Mouse (Mus musculus): ENCODE measurements around the gene Taf1d. TPM values are rescaled to one million over a fixed set of nuclear protein-coding genes. Genes with fewer than 3 reads are reported as not detected.
A peak's percentile ranks its signal among the peaks of the same experiment; 100 is the strongest.
"Not testable (repeated sequence)": the region's sequence is repeated elsewhere in the genome, so short reads cannot be mapped to it uniquely, and the experiment has no call there.

Taf1d gene
- polyA plus RNA-seq, 2 experiments: 29.6 to 57.4 TPM

DNA sequence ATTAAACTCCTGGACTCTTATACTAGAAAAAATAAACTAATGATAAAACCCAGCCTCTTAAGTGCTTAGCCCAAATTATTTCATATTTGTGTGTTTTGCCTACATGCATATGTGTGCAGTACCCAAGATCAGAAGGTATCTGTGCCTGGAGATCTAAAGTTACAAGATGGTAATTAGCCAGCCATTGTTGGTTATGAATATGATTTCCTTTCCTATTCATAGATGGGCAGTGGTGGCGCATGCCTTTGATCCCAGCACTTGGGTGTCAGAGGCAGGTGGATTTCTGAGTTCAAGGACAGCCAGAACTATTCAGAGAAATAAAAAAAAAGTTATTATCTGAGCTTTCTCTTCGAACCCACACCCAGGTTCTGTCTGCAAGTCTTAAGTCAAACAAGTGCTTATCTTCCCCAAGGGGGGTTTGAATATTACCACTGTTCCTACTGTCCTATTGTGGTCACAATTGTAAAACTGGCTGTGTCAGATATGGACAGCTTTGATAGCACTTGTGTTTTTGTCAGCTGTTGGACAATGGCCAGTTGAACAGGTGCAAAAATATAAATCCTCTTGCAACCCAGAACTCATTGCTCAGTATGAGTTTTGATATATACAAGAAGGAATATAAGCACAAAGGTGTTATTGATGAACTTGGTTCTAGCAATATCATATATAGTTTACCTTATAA, 6.2 kb downstream of the Taf1d start:
- ATAC-seq (ENCODE audit: insufficient read depth): peak; percentile 22; the same call in 1 of the 2 replicates
- Histone ChIP-seq H3K9me3 (ENCODE audit: control insufficient read depth, low read length) (no peaks in the 10 kb centered on the region), H3K27me3 (ENCODE audit: control insufficient read depth, insufficient read depth, low read length) (no peaks in the 10 kb centered on the region), H3K27ac (no peak overlapping the region), H3K4me3 (ENCODE audit: insufficient read depth in 1 of 2, low read depth in 2 of 2, low read length in 2 of 2) (no peak overlapping the region), H3K4me1 (replicated peaks; ENCODE audit: control insufficient read depth in 2 of 2, insufficient read depth in 2 of 2, low read length in 1 of 2) (peaks cover 5 to 11% of the 10 kb centered on the region in 2 experiments), H3K4me2 (ENCODE audit: low read depth) (no peak overlapping the region), H3K36me3 (replicated peaks; ENCODE audit: control insufficient read depth, insufficient read depth, low read depth) (peaks cover 79% of the 10 kb centered on the region), H3K9ac (replicated peaks) (no peak overlapping the region)
- DNase-seq (ENCODE audit: low read depth in 3 of 3, low spot score in 3 of 3): no peak
- WGBS (ENCODE audit: insufficient replicate concordance): 36% methylated on average over 2 of the region's 2 CpGs
- TF ChIP-seq EP300 (IDR thresholded peaks at IDR 0.05; ENCODE audit: low read depth): no peak
- TF ChIP-seq CTCF (IDR thresholded peaks at IDR 0.05; ENCODE audit: low read depth): no peak

DNA sequence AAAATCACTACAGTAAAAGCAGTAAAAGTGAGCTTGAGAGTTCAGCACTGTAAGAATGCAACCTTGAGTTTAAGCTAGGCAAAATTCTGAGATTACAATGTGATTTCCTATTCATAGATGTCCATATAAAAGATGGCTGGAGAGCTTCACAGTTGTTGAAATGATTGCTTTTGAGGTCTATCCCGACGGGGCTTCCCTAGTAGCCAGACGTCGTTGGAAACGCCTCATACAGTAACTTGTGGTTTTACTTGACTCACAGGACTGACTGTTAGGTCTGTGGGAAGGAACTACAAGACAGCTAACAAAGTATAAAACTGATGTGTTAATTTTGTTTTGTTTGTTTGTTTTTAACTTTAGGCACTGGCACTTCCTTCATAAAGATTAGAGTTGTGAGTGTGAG, 7.6 kb downstream of the Taf1d start:
- Histone ChIP-seq H3K4me2 (ENCODE audit: low read depth) (no peak overlapping the region), H3K27me3 (ENCODE audit: control insufficient read depth, insufficient read depth, low read length) (no peaks in the 10 kb centered on the region), H3K4me1 (replicated peaks; ENCODE audit: control insufficient read depth in 2 of 2, insufficient read depth in 2 of 2, low read length in 1 of 2) (peaks cover 3 to 5% of the 10 kb centered on the region in 2 experiments), H3K9ac (replicated peaks) (no peak overlapping the region), H3K36me3 (replicated peaks; ENCODE audit: control insufficient read depth, insufficient read depth, low read depth) (peaks cover 80% of the 10 kb centered on the region), H3K9me3 (ENCODE audit: control insufficient read depth, low read length) (no peaks in the 10 kb centered on the region), H3K4me3 (ENCODE audit: insufficient read depth in 1 of 2, low read depth in 2 of 2, low read length in 2 of 2) (no peak overlapping the region), H3K27ac (no peak overlapping the region)
- no peak for DNase-seq (ENCODE audit: low read depth in 3 of 3, low spot score in 3 of 3)
- ATAC-seq (ENCODE audit: insufficient read depth): no peak
- WGBS (ENCODE audit: insufficient replicate concordance): 68% methylated on average over 5 of the region's 5 CpGs
- no peak for TF ChIP-seq CTCF (IDR thresholded peaks at IDR 0.05; ENCODE audit: low read depth)
- no peak for TF ChIP-seq EP300 (IDR thresholded peaks at IDR 0.05; ENCODE audit: low read depth)

DNA sequence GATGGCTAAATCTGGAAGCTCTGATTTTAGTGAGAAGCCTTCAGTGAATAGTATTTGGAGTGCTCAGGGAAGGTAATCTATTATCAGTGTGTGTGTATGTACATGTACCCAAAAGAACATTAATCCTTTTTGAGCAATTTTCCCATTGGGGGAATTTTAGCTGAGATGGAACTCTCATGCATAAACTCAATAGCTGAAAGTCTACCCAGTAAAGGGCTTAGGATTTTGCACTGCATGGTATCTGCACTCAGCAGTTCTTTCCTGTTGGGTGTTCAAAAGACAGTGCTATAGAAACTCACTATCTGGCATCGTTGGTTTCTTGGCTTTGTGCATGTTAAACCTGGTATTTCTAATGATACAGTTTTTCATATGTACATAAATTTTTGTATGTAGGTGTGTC, 8.6 kb downstream of the Taf1d start:
- Histone ChIP-seq H3K4me1 (replicated peaks; ENCODE audit: control insufficient read depth in 2 of 2, insufficient read depth in 2 of 2, low read length in 1 of 2) (no peaks in the 10 kb centered on the region), H3K36me3 (replicated peaks; ENCODE audit: control insufficient read depth, insufficient read depth, low read depth) (peaks cover 70% of the 10 kb centered on the region), H3K27me3 (ENCODE audit: control insufficient read depth, insufficient read depth, low read length) (no peaks in the 10 kb centered on the region), H3K9me3 (ENCODE audit: control insufficient read depth, low read length) (no peaks in the 10 kb centered on the region), H3K4me3 (ENCODE audit: insufficient read depth in 1 of 2, low read depth in 2 of 2, low read length in 2 of 2) (no peak overlapping the region), H3K27ac (no peak overlapping the region), H3K9ac (replicated peaks) (no peak overlapping the region), H3K4me2 (ENCODE audit: low read depth) (no peak overlapping the region)
- 90% methylated on average over 1 of the region's 1 CpGs for WGBS (ENCODE audit: insufficient replicate concordance)
- DNase-seq (ENCODE audit: low read depth in 3 of 3, low spot score in 3 of 3) (no peak), ATAC-seq (ENCODE audit: insufficient read depth) (no peak)
- TF ChIP-seq CTCF (IDR thresholded peaks at IDR 0.05; ENCODE audit: low read depth) (no peak), EP300 (IDR thresholded peaks at IDR 0.05; ENCODE audit: low read depth) (no peak)

DNA sequence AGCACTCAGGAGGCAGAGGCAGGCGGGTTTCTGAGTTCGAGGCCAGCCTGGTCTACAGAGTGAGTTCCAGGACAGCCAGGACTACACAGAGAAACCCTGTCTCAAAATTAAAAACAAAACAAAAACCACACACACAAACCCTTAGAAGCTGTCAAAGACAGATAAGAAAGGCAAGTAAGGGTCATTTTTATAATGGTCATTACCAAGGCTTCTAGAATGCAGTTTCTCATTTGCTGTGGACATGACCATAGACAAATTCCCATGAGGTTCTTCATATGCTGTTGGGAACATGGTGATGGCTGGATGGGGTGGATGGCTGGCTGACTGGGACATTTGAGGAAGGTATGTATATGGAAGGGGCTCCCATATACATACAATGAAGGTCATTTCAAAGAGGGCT, 10.3 kb downstream of the Taf1d start:
- DNase-seq (ENCODE audit: low read depth in 3 of 3, low spot score in 3 of 3); H3K9ac ChIP-seq (replicated peaks); H3K27ac ChIP-seq; H3K9me3 ChIP-seq (ENCODE audit: control insufficient read depth, low read length); H3K27me3 ChIP-seq (ENCODE audit: control insufficient read depth, insufficient read depth, low read length); H3K4me1 ChIP-seq (replicated peaks; ENCODE audit: control insufficient read depth in 2 of 2, insufficient read depth in 2 of 2, low read length in 1 of 2); H3K4me3 ChIP-seq (ENCODE audit: insufficient read depth in 1 of 2, low read depth in 2 of 2, low read length in 2 of 2); H3K4me2 ChIP-seq (ENCODE audit: low read depth): not testable (repeated sequence)
- WGBS (ENCODE audit: insufficient replicate concordance): 76% methylated on average over 2 of the region's 2 CpGs
- peak; percentile 21; the same call in 1 of the 2 replicates for ATAC-seq (ENCODE audit: insufficient read depth)
- H3K36me3 ChIP-seq (replicated peaks; ENCODE audit: control insufficient read depth, insufficient read depth, low read depth): peaks cover 57% of the 10 kb centered on the region

DNA sequence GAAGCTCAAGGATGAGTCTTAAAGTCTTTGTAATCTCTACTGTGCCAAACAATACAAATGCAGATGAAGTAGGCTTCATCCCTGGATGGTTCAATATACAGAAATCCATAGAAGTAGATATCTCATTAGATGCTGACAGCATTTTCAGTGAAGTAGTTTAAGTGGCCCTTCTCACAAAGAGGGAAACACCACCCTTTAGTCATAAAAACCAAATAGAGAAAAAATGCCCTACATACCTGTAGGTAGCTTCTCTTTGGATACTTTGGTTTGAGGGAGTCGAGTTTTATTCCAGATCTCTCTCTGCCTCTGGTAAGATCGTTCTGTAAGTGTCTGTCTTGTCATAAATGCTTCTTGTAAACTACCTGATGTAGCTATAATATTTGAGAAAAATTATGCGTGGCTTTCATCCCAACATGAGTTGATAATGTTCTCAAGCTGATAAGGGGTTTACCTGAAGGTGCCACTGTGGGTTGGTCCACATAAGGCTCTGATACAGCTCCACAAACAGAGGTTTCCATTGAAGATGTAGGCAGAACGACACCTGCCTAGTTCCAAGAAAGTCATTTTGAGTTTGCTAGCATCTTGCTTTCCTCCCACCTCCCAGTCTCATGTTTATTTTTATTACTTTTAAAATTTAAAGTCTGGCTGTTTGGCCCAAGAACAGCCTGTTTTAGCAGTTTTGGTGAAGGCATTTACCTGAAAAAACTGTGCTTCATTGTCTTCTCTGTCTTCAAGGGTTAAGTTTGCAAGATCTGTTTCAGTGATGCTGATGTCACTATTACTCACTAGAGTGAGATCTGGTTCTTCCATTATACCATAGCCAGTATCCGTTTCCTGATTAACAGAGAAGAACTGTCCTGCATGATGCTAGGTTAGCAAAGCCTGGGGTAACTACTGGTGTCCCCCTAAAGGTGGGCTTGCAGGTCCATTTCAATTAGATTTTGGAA, 11.5 kb downstream of the Taf1d start:
- Histone ChIP-seq H3K36me3 (replicated peaks; ENCODE audit: control insufficient read depth, insufficient read depth, low read depth) (peaks cover 55% of the 10 kb centered on the region), H3K9ac (replicated peaks) (no peak overlapping the region), H3K27ac (no peak overlapping the region), H3K4me2 (ENCODE audit: low read depth) (no peak overlapping the region), H3K4me3 (ENCODE audit: insufficient read depth in 1 of 2, low read depth in 2 of 2, low read length in 2 of 2) (no peak overlapping the region), H3K9me3 (ENCODE audit: control insufficient read depth, low read length) (no peaks in the 10 kb centered on the region), H3K27me3 (ENCODE audit: control insufficient read depth, insufficient read depth, low read length) (no peaks in the 10 kb centered on the region), H3K4me1 (replicated peaks; ENCODE audit: control insufficient read depth in 2 of 2, insufficient read depth in 2 of 2, low read length in 1 of 2) (no peaks in the 10 kb centered on the region)
- TF ChIP-seq CTCF (IDR thresholded peaks at IDR 0.05; ENCODE audit: low read depth) (no peak), EP300 (IDR thresholded peaks at IDR 0.05; ENCODE audit: low read depth) (no peak)
- 38% methylated on average over 5 of the region's 5 CpGs for WGBS (ENCODE audit: insufficient replicate concordance)
- ATAC-seq (ENCODE audit: insufficient read depth) (no peak), DNase-seq (ENCODE audit: low read depth in 3 of 3, low spot score in 3 of 3) (no peak)

Measured in liver, embryonic 14.5 days (tissue).